18 mouse cellular contexts compared by ENCODE assay signal in the genomic region with DNA sequence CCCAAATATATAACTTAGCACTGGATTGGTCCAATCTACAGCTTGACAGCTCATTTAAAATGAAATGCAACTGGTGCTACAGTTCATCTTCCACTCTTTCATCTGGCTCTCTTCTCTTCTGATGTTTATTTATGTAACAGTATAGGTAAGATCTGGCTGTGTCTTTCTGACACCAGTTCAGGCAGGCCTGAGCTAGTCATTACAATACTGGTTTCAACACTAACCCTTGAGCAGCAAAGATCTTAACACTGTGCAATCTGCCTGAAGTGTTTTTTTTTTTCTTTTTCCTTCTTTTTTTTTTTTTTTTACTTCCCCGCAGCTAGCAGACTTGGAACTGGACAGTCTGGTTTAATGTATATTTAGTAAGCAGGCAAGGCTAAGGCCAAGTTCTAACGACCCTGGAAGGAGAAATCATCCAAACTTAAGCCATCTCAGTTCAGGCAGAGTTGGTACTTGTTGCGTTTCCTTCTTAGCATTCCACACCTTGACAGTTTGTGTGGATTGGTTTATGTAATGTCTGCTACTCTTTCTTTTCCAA.
"Had no signal": no experiment of that assay in that cellular context is flagged by ENCODE, and none has a peak within 500 bp of the region (broad histone marks: within the 10 kb centered on the region; RNA-seq: fewer than 3 reads in every experiment).

No protein-coding gene starts in this region.

- H3K4me1 ChIP-seq: intestine, embryonic 15.5 days; liver, embryonic 13.5 days had no signal

- H3K27ac ChIP-seq: intestine, embryonic 15.5 days; kidney, postnatal 0 days; layer of hippocampus, adult 2 months; liver, embryonic 13.5 days; lung, embryonic 15.5 days; midbrain, embryonic 12.5 days; neural tube, embryonic 13.5 days had no signal

- DNase-seq: kidney, adult 18-20 months; kidney, adult 9 months; kidney, postnatal 25 days; layer of hippocampus, adult 9-11 months; liver, embryonic 13.5 days; retina, postnatal 1 day; right cerebral cortex, postnatal 25 days; spleen, adult 18-20 months; thymus, adult 2 months; thymus, postnatal 14 days had no signal

- H3K9me3 ChIP-seq: intestine, embryonic 15.5 days; liver, embryonic 13.5 days; lung, embryonic 15.5 days; midbrain, embryonic 12.5 days; neural tube, embryonic 13.5 days had no signal

- H3K9ac ChIP-seq: intestine, embryonic 15.5 days; liver, embryonic 13.5 days; lung, embryonic 15.5 days; midbrain, embryonic 12.5 days; neural tube, embryonic 13.5 days had no signal

- H3K4me3 ChIP-seq: intestine, embryonic 15.5 days; layer of hippocampus, adult 2 months; liver, embryonic 13.5 days; lung, embryonic 15.5 days; midbrain, embryonic 12.5 days; myocyte; neural tube, embryonic 13.5 days had no signal

- ATAC-seq: intestine, embryonic 15.5 days; midbrain, embryonic 16.5 days had no signal

- H3K4me2 ChIP-seq: intestine, embryonic 15.5 days; liver, embryonic 13.5 days; lung, embryonic 15.5 days; midbrain, embryonic 12.5 days; neural tube, embryonic 13.5 days had no signal

- H3K27me3 ChIP-seq: intestine, embryonic 15.5 days; liver, embryonic 13.5 days; lung, embryonic 15.5 days; midbrain, embryonic 12.5 days; neural tube, embryonic 13.5 days had no signal

- H3K36me3 ChIP-seq: intestine, embryonic 15.5 days; liver, embryonic 13.5 days; lung, embryonic 15.5 days; midbrain, embryonic 12.5 days; neural tube, embryonic 13.5 days had no signal
